ENCODE assay signal across 7 mouse cellular contexts in genomic region chr8:95352151-95352870, GRCm38 (mm10). TPM values are rescaled to one million over a fixed set of nuclear protein-coding genes. Genes with fewer than 3 reads are reported as not detected.
A peak's percentile ranks its signal among the peaks of the same experiment; 100 is the strongest.
DNase-seq lines count a peak whose midpoint lies in the region; ATAC-seq lines count a peak whose summit lies in the region.

Gene Mmp15, plus strand, starts transcription at chr8:95352268.

- peaks cover 10% of the 10 kb centered on the region; the same call in 1 of the 2 replicates for H3K4me1 ChIP-seq in intestine, embryonic 14.5 days (replicated peaks; ENCODE audit: control insufficient read depth, insufficient read depth, low read length)
- H3K4me1 ChIP-seq in limb, embryonic 10.5 days, result peaks cover 33% of the 10 kb centered on the region
- peaks cover 43% of the 10 kb centered on the region for H3K4me1 ChIP-seq in midbrain, embryonic 12.5 days
- peaks cover 34% of the 10 kb centered on the region for H3K4me1 ChIP-seq in stomach, embryonic 15.5 days

- WGBS in intestine, embryonic 14.5 days, result 0% methylated on average over 78 of the region's 80 CpGs
- under 1% methylated on average over 80 of the region's 80 CpGs for WGBS in limb, embryonic 10.5 days
- under 1% methylated on average over 77 of the region's 80 CpGs for WGBS in midbrain, embryonic 12.5 days
- under 1% methylated on average over 80 of the region's 80 CpGs for WGBS in stomach, embryonic 15.5 days

- H3K27ac ChIP-seq in intestine, embryonic 14.5 days (ENCODE audit: low read depth), result peak within 1 kb of the TSS; percentile 85
- H3K27ac ChIP-seq in limb, embryonic 10.5 days, result peak within 1 kb of the TSS; percentile 93
- peak within 1 kb of the TSS; percentile 90 for H3K27ac ChIP-seq in midbrain, embryonic 12.5 days (replicated peaks)
- H3K27ac ChIP-seq in stomach, embryonic 15.5 days, result peak within 1 kb of the TSS; percentile 86

- no peaks in the 10 kb centered on the region for H3K36me3 ChIP-seq in intestine, embryonic 14.5 days (ENCODE audit: control insufficient read depth, insufficient read depth, low read length)
- peaks cover 4% of the 10 kb centered on the region; the same call in 1 of the 2 replicates for H3K36me3 ChIP-seq in limb, embryonic 10.5 days
- no peaks in the 10 kb centered on the region for H3K36me3 ChIP-seq in midbrain, embryonic 12.5 days
- H3K36me3 ChIP-seq in stomach, embryonic 15.5 days, result no peaks in the 10 kb centered on the region

- ATAC-seq in intestine, embryonic 14.5 days (replicated peaks; ENCODE audit: low FRiP score, low TSS enrichment, low read depth), result peak; percentile 85
- peak; percentile 79 for ATAC-seq in midbrain, embryonic 12.5 days (ENCODE audit: low FRiP score, low read depth)
- peak; percentile 80 for ATAC-seq in stomach, embryonic 15.5 days (ENCODE audit: insufficient read depth, low FRiP score, low read depth)

- no peaks in the 10 kb centered on the region; the same call in 1 of the 2 replicates for H3K27me3 ChIP-seq in intestine, embryonic 14.5 days (replicated peaks; ENCODE audit: control insufficient read depth, insufficient read depth, low read length)
- peaks cover 68% of the 10 kb centered on the region for H3K27me3 ChIP-seq in limb, embryonic 10.5 days (ENCODE audit: low read depth, poor library complexity, severe bottlenecking)
- peaks cover 31% of the 10 kb centered on the region for H3K27me3 ChIP-seq in midbrain, embryonic 12.5 days
- H3K27me3 ChIP-seq in stomach, embryonic 15.5 days (replicated peaks), result no peaks in the 10 kb centered on the region

- peak within 1 kb of the TSS; percentile 79 for H3K4me3 ChIP-seq in intestine, embryonic 14.5 days (ENCODE audit: low read depth, low read length)
- peak within 1 kb of the TSS; percentile 86 for H3K4me3 ChIP-seq in limb, embryonic 10.5 days
- H3K4me3 ChIP-seq in midbrain, embryonic 12.5 days, result peak within 1 kb of the TSS; percentile 85
- peak within 1 kb of the TSS; percentile 77 for H3K4me3 ChIP-seq in stomach, embryonic 15.5 days (replicated peaks)

- H3K4me2 ChIP-seq in intestine, embryonic 14.5 days (ENCODE audit: low read length), result peak within 1 kb of the TSS; percentile 90
- H3K4me2 ChIP-seq in midbrain, embryonic 12.5 days (replicated peaks), result peak within 1 kb of the TSS; percentile 87
- H3K4me2 ChIP-seq in stomach, embryonic 15.5 days, result peak within 1 kb of the TSS; percentile 88

- no peaks in the 10 kb centered on the region for H3K9me3 ChIP-seq in intestine, embryonic 14.5 days (ENCODE audit: control insufficient read depth, low read length)
- H3K9me3 ChIP-seq in limb, embryonic 10.5 days (replicated peaks), result no peaks in the 10 kb centered on the region
- no peaks in the 10 kb centered on the region for H3K9me3 ChIP-seq in midbrain, embryonic 12.5 days
- H3K9me3 ChIP-seq in stomach, embryonic 15.5 days, result no peaks in the 10 kb centered on the region

- peak within 1 kb of the TSS; percentile 80 for H3K9ac ChIP-seq in intestine, embryonic 14.5 days (ENCODE audit: low read length)
- H3K9ac ChIP-seq in midbrain, embryonic 12.5 days (replicated peaks), result peak within 1 kb of the TSS; percentile 85
- H3K9ac ChIP-seq in stomach, embryonic 15.5 days, result peak within 1 kb of the TSS; percentile 81

- DNase-seq in adrenal gland, postnatal 36 days, result peak; percentile 81 to 87
- DNase-seq in embryo, embryonic 10.5 days (ENCODE audit: low spot score), result peak; percentile 84
- DNase-seq in gastrocnemius, postnatal 4 days (ENCODE audit: low spot score in 2 of 2), result peak in 1 of 2 experiments; percentile 73
- peak; percentile 88 for DNase-seq in intestine, embryonic 14.5 days (ENCODE audit: low spot score)
- DNase-seq in limb, embryonic 10.5 days (ENCODE audit: low spot score), result peak; percentile 78

RNA-seq across cellular contexts. Expression of gene Mmp15, which starts in this region (rescaled TPM):
- 10 to 100 TPM in 1 of 2 experiments, 1 to 10 TPM in 1; 6.3 to 10.4 TPM for total RNA-seq in adrenal gland, postnatal 36 days (2021)
- 10 to 100 TPM; 51.0 to 54.5 TPM for total RNA-seq in gastrocnemius, postnatal 4 days (2021)
- 21.4 and 22.2 TPM in 2 replicates for polyA plus RNA-seq in intestine, embryonic 14.5 days (2014; fragmentation: Nextera tagmentation; extraction: Ambion mirVana)
- polyA plus RNA-seq in limb, embryonic 10.5 days (2016; fragmentation: Nextera tagmentation; extraction: Ambion mirVana), result 9.5 and 10.3 TPM in 2 replicates
- polyA plus RNA-seq in midbrain, embryonic 12.5 days (2016; fragmentation: Nextera tagmentation; extraction: Ambion mirVana), result 23.5 and 27.1 TPM in 2 replicates
- 17.0 and 20.0 TPM in 2 replicates for polyA plus RNA-seq in stomach, embryonic 15.5 days (2015; fragmentation: Nextera tagmentation; extraction: Ambion mirVana)

Comparison
In these comparisons a context has a peak if more than half of its experiments do, and no peak if none do; other contexts are left out.
1. RNA of gene Mmp15 (total RNA-seq): 51.0 to 54.5 TPM in gastrocnemius, postnatal 4 days; 6.3 to 10.4 TPM in adrenal gland, postnatal 36 days; every median in the first group is over 4 times any median in the second.
2. Peak in every context shown above with its lines, with median percentiles within 50 percentile points of each other: ATAC-seq, H3K27ac ChIP-seq, H3K4me2 ChIP-seq, H3K4me3 ChIP-seq and H3K9ac ChIP-seq.